Mouse (Mus musculus): Measurements from ENCODE around the gene Spns3. TPM values are rescaled to one million over a fixed set of nuclear protein-coding genes. Genes with fewer than 3 reads are reported as not detected.

Gene Spns3
- total and polyA plus RNA-seq, 3 experiments, result 5.2 to 12.7 TPM; not detected in 1

- TF ChIP-seq ELF1 (IDR thresholded peaks at IDR 0.05; ENCODE audit: low read depth, low read length) (no peak), GABPA (IDR thresholded peaks at IDR 0.05; ENCODE audit: low read depth, low read length) (no peak), ETS1 (IDR thresholded peaks at IDR 0.05; ENCODE audit: low read depth, low read length) (no peak), POLR2AphosphoS5 (IDR thresholded peaks at IDR 0.05; ENCODE audit: borderline replicate concordance, low read depth, low read length) (no peak), MAZ (IDR thresholded peaks at IDR 0.05; ENCODE audit: low read depth, low read length) (no peak), RAD21 (IDR thresholded peaks at IDR 0.05; ENCODE audit: low read depth, low read length) (no peak), UBTF (IDR thresholded peaks at IDR 0.05; ENCODE audit: borderline replicate concordance, insufficient read depth, low read depth, low read length) (no peak), TBP (IDR thresholded peaks at IDR 0.05; ENCODE audit: low read depth, low read length) (no peak), NRF1 (IDR thresholded peaks at IDR 0.05; ENCODE audit: insufficient read depth, low read depth, low read length, poor library complexity, severe bottlenecking) (no peak), TCF12 (IDR thresholded peaks at IDR 0.05; ENCODE audit: low read depth, low read length) (no peak), ZC3H11A (IDR thresholded peaks at IDR 0.05; ENCODE audit: low read depth, low read length) (no peak), CTCF (IDR thresholded peaks at IDR 0.05 in 2 of 3, conservative IDR thresholded peaks at IDR 0.05 in 1 of 3; ENCODE audit: control insufficient read depth in 1 of 3, insufficient read depth in 1 of 3, low read depth in 2 of 3, low read length in 3 of 3, poor library complexity in 1 of 3, severe bottlenecking in 1 of 3) (no peak)
Measured at GRCm38 (mm10) chr11:72471381-72471780, 78.9 kb downstream of the Spns3 start.

GRCm38 (mm10) chr11:72470004-72470403 lies 80.3 kb downstream of the Spns3 start:
- Histone ChIP-seq H3K79me2 (ENCODE audit: control insufficient read depth, insufficient read depth, low read length, poor library complexity) (no peaks in the 10 kb centered on the region), H3K36me3 (ENCODE audit: control insufficient read depth in 1 of 2, insufficient read depth in 2 of 2, low read length in 2 of 2) (peaks cover 0 to 27% of the 10 kb centered on the region in 2 experiments; a peak in 2 of 4 replicates), H3K27me3 (ENCODE audit: control insufficient read depth in 1 of 2, insufficient read depth in 2 of 2, low read length in 2 of 2) (no peaks in the 10 kb centered on the region), H3K27ac (ENCODE audit: control insufficient read depth, low read depth, low read length) (no peak overlapping the region), H3K4me1 (ENCODE audit: control insufficient read depth in 1 of 2, insufficient read depth in 2 of 2, low read length in 2 of 2) (peaks cover 16 to 54% of the 10 kb centered on the region in 2 experiments), H3K9ac (ENCODE audit: control insufficient read depth, low read depth, low read length, poor library complexity, severe bottlenecking) (no peak overlapping the region), H3K9me3 (replicated peaks; ENCODE audit: insufficient read depth, low read length) (no peaks in the 10 kb centered on the region), H3K4me3 (ENCODE audit: control insufficient read depth in 1 of 2, insufficient read depth in 1 of 2, low read depth in 2 of 2, low read length in 2 of 2) (no peak overlapping the region)
- TF ChIP-seq TCF12 (IDR thresholded peaks at IDR 0.05; ENCODE audit: low read depth, low read length), result no peak
- TF ChIP-seq MEF2A (IDR thresholded peaks at IDR 0.05; ENCODE audit: extremely low read depth, insufficient replicate concordance, low read depth, low read length, poor library complexity, severe bottlenecking), result no peak
- TF ChIP-seq ZMIZ1 (IDR thresholded peaks at IDR 0.05; ENCODE audit: low read depth, low read length), result no peak
- TF ChIP-seq POLR2AphosphoS5 (IDR thresholded peaks at IDR 0.05; ENCODE audit: borderline replicate concordance, low read depth, low read length), result no peak
- TF ChIP-seq SMC3 (IDR thresholded peaks at IDR 0.05; ENCODE audit: low read depth, low read length), result no peak
- no peak for TF ChIP-seq CHD2 (IDR thresholded peaks at IDR 0.05; ENCODE audit: low read length)
- no peak for TF ChIP-seq POLR2A (IDR thresholded peaks at IDR 0.05; ENCODE audit: control insufficient read depth in 1 of 2, insufficient read depth in 1 of 2, low read depth in 1 of 2, low read length in 2 of 2, poor library complexity in 1 of 2)
- TF ChIP-seq E2F4 (IDR thresholded peaks at IDR 0.05; ENCODE audit: borderline replicate concordance, low read depth, low read length), result no peak
- no peak for TF ChIP-seq GATA1 (IDR thresholded peaks at IDR 0.05; ENCODE audit: low read depth, low read length)
- TF ChIP-seq ZNF384 (IDR thresholded peaks at IDR 0.05; ENCODE audit: low read depth, low read length), result no peak
- TF ChIP-seq HCFC1 (IDR thresholded peaks at IDR 0.05; ENCODE audit: low read depth, low read length), result no peak
- no peak for TF ChIP-seq CHD1 (IDR thresholded peaks at IDR 0.05; ENCODE audit: low read depth, low read length)
- no peak for DNase-seq (ENCODE audit: low read depth, low spot score)

More at GRCm38 (mm10) chr11:72471381-72471780, 78.9 kb downstream of the Spns3 start:
- H3K27me3 ChIP-seq (ENCODE audit: control insufficient read depth in 1 of 2, insufficient read depth in 2 of 2, low read length in 2 of 2), result no peaks in the 10 kb centered on the region
- H3K36me3 ChIP-seq (ENCODE audit: control insufficient read depth in 1 of 2, insufficient read depth in 2 of 2, low read length in 2 of 2), result peaks cover 0 to 34% of the 10 kb centered on the region in 2 experiments; a peak in 2 of 4 replicates
- H3K79me2 ChIP-seq (ENCODE audit: control insufficient read depth, insufficient read depth, low read length, poor library complexity), result no peaks in the 10 kb centered on the region
- H3K4me3 ChIP-seq (ENCODE audit: control insufficient read depth in 1 of 2, insufficient read depth in 1 of 2, low read depth in 2 of 2, low read length in 2 of 2), result no peak overlapping the region
- H3K4me1 ChIP-seq (ENCODE audit: control insufficient read depth in 1 of 2, insufficient read depth in 2 of 2, low read length in 2 of 2), result peaks cover 24 to 61% of the 10 kb centered on the region in 2 experiments
- no peaks in the 10 kb centered on the region for H3K9me3 ChIP-seq (replicated peaks; ENCODE audit: insufficient read depth, low read length)
- no peak overlapping the region for H3K27ac ChIP-seq (ENCODE audit: control insufficient read depth, low read depth, low read length)
- H3K9ac ChIP-seq (ENCODE audit: control insufficient read depth, low read depth, low read length, poor library complexity, severe bottlenecking), result no peak overlapping the region
- DNase-seq (ENCODE audit: low read depth, low spot score), result no peak

Measured in MEL (cell line).